Mouse (Mus musculus): ENCODE data around the gene Cd70.

Gene Cd70

GRCm38 (mm10) chr17:57148994-57149803, at the start of gene Cd70:
TSS of gene Cd70 (minus strand) at chr17:57149777.
- no peak for DNase-seq (ENCODE audit: low read depth)

- no peak for DNase-seq (ENCODE audit: low read depth)
These were observed 48.7 kb upstream of the Cd70 start for GRCm38 (mm10) chr17:57198252-57198651.

- no peak for DNase-seq (ENCODE audit: low read depth)
These were observed 45.9 kb upstream of the Cd70 start for GRCm38 (mm10) chr17:57195326-57196010.

- DNase-seq (ENCODE audit: low read depth): no peak
These were observed 45.2 kb upstream of the Cd70 start for GRCm38 (mm10) chr17:57194771-57195170.

- DNase-seq (ENCODE audit: low read depth): no peak
These were observed 44.5 kb upstream of the Cd70 start, which contains the start of gene Tnfsf14 for GRCm38 (mm10) chr17:57194041-57194507. TSS of gene Tnfsf14 (minus strand) at chr17:57194177.

GRCm38 (mm10) chr17:57188510-57189192, 39.1 kb upstream of the Cd70 start:
- no peak for DNase-seq (ENCODE audit: low read depth)

- no peak for DNase-seq (ENCODE audit: low read depth)
These were observed 36.1 kb upstream of the Cd70 start for GRCm38 (mm10) chr17:57185641-57186040.

- DNase-seq (ENCODE audit: low read depth): no peak
These were observed 33.3 kb upstream of the Cd70 start for GRCm38 (mm10) chr17:57182871-57183270.

GRCm38 (mm10) chr17:57180363-57180762, 30.8 kb upstream of the Cd70 start:
- DNase-seq (ENCODE audit: low read depth): no peak

GRCm38 (mm10) chr17:57173351-57173750, 23.8 kb upstream of the Cd70 start:
- DNase-seq (ENCODE audit: low read depth): no peak

- no peak for DNase-seq (ENCODE audit: low read depth)
These were observed 22.8 kb upstream of the Cd70 start for GRCm38 (mm10) chr17:57172378-57172777.

GRCm38 (mm10) chr17:57170616-57171260, 21.2 kb upstream of the Cd70 start:
- no peak for DNase-seq (ENCODE audit: low read depth)

GRCm38 (mm10) chr17:57166800-57167791, 17.5 kb upstream of the Cd70 start:
- DNase-seq (ENCODE audit: low read depth): peak; percentile 54

- no peak for DNase-seq (ENCODE audit: low read depth)
These were observed 4.2 kb upstream of the Cd70 start for GRCm38 (mm10) chr17:57153787-57154186.

GRCm38 (mm10) chr17:57153006-57153405, 3.4 kb upstream of the Cd70 start:
- no peak for DNase-seq (ENCODE audit: low read depth)

- DNase-seq (ENCODE audit: low read depth): no peak
These were observed 1.2 kb downstream of the Cd70 start for GRCm38 (mm10) chr17:57148343-57148742.

- no peak for DNase-seq (ENCODE audit: low read depth)
These were observed 4.5 kb downstream of the Cd70 start for GRCm38 (mm10) chr17:57145115-57145514.

- no peak for DNase-seq (ENCODE audit: low read depth)
These were observed 5.9 kb downstream of the Cd70 start for GRCm38 (mm10) chr17:57143704-57144103.

GRCm38 (mm10) chr17:57139708-57140107, 9.9 kb downstream of the Cd70 start:
- DNase-seq (ENCODE audit: low read depth): no peak

GRCm38 (mm10) chr17:57138676-57139075, 10.9 kb downstream of the Cd70 start:
- DNase-seq (ENCODE audit: low read depth): no peak

GRCm38 (mm10) chr17:57135635-57136034, 13.9 kb downstream of the Cd70 start:
- no peak for DNase-seq (ENCODE audit: low read depth)
